Mouse (Mus musculus) embryonic facial prominence, embryonic 14.5 days (tissue): ENCODE data around the gene Sirt4. TPM values are rescaled to one million over a fixed set of nuclear protein-coding genes. Genes with fewer than 3 reads are reported as not detected.

Experiments used
- ATAC-seq: fragments of 200-750 bp; cut with Nextera tagmentation; 2 replicates; pipeline ENCODE4 v1.8.0; 2017; ENCODE audit warnings: low read depth, moderate number of reproducible peaks, moderate TSS enrichment
- DNase-seq: peaks from one replicate; pipeline ENCODE4 v3.0.0-alpha.2; 2015; ENCODE audit warnings: low spot score
- H3K27ac ChIP-seq: fragments of 300-500 bp; sonication (generic); replicated peaks from 2 replicates; pipeline ENCODE4 v1.5.1; 2014; ENCODE audit warnings: low read depth, mild to moderate bottlenecking, low read length, moderate library complexity
- H3K27me3 ChIP-seq: fragments of 300-500 bp; sonication (generic); replicated peaks from 2 replicates; pipeline ENCODE4 v1.6.1; 2014; ENCODE audit warnings: low read length; ENCODE audit not compliant: control insufficient read depth, insufficient read depth
- H3K36me3 ChIP-seq: fragments of 300-500 bp; sonication (generic); 2 replicates; pipeline ENCODE4 v1.6.1; 2014; ENCODE audit warnings: low read length, mixed read lengths; ENCODE audit not compliant: control insufficient read depth, insufficient read depth
- H3K4me1 ChIP-seq: fragments of 300-500 bp; sonication (generic); 2 replicates; pipeline ENCODE4 v1.6.1; 2014; ENCODE audit warnings: antibody characterized with exemption, low read length; ENCODE audit not compliant: control insufficient read depth, insufficient read depth
- H3K4me2 ChIP-seq: fragments of 300-500 bp; sonication (generic); 2 replicates; pipeline ENCODE4 v1.6.1; 2014; ENCODE audit warnings: low read depth, mild to moderate bottlenecking, low read length, moderate library complexity, mixed read lengths
- H3K4me3 ChIP-seq: fragments of 300-500 bp; sonication (generic); 2 replicates; pipeline ENCODE4 v1.5.1; 2014; ENCODE audit warnings: low read depth, mild to moderate bottlenecking, low read length
- H3K9ac ChIP-seq: fragments of 300-500 bp; sonication (generic); 2 replicates; pipeline ENCODE4 v1.6.1; 2014; ENCODE audit warnings: low read depth, mild to moderate bottlenecking, low read length, moderate library complexity, mixed read lengths
- H3K9me3 ChIP-seq: fragments of 300-500 bp; sonication (generic); 2 replicates; pipeline ENCODE4 v1.6.1; 2016; ENCODE audit warnings: low read length; ENCODE audit not compliant: control insufficient read depth
- WGBS: fragments of 180-500 bp; shearing (Covaris S2); extraction: QIAGEN DNeasy Blood & Tissue Kit; methylation state at CpG from one replicate; pipeline ENCODE4 v1.1.7; 2014; 5-methylcytosine and 5-hydroxymethylcytosine counted together
- polyA plus RNA-seq: library from polyadenylated mRNA; unstranded; fragments of >200 nt; fragmentation: Nextera tagmentation; extraction: Ambion mirVana; gene quantifications from 2 replicates; pipeline ENCODE4 v1.2.1, GENCODE M21; 2014

Sirt4 gene
- polyA plus RNA-seq, 1 experiment from 2014 or later = 20.3 TPM

- peak; percentile 22; the same call in 1 of the 2 replicates for ATAC-seq
- H3K36me3 ChIP-seq = peaks cover 74% of the 10 kb centered on the region
Observed at GRCm38 (mm10) chr5:115441205-115441849, 43.2 kb downstream of the Sirt4 start.

GRCm38 (mm10) chr5:115438667-115439066, 45.9 kb downstream of the Sirt4 start:
- ATAC-seq (no peak), DNase-seq (no peak)
- no peak overlapping the region for H3K4me2 ChIP-seq
- no peak overlapping the region for H3K4me3 ChIP-seq
- 0 out of 2 replicates have a peak overlapping the region, but pooled peaks have one; percentile 37 for H3K9ac ChIP-seq
- no peaks in the 10 kb centered on the region for H3K9me3 ChIP-seq
- H3K27ac ChIP-seq = no peak overlapping the region
- H3K36me3 ChIP-seq = peaks cover 64% of the 10 kb centered on the region
- 18% methylated on average over 7 of the region's 7 CpGs for WGBS
- peaks cover 41% of the 10 kb centered on the region for H3K4me1 ChIP-seq
- H3K27me3 ChIP-seq = no peaks in the 10 kb centered on the region

More at GRCm38 (mm10) chr5:115441205-115441849, 43.2 kb downstream of the Sirt4 start:
- H3K27me3 ChIP-seq = no peaks in the 10 kb centered on the region
- no peak overlapping the region for H3K4me2 ChIP-seq
- no peak overlapping the region for H3K4me3 ChIP-seq
- no peak overlapping the region for H3K27ac ChIP-seq
- H3K4me1 ChIP-seq = peaks cover 15% of the 10 kb centered on the region
- no peak overlapping the region for H3K9ac ChIP-seq
- WGBS = 33% methylated on average over 14 of the region's 14 CpGs
- no peaks in the 10 kb centered on the region for H3K9me3 ChIP-seq
- DNase-seq = peak; percentile 90

DNA sequence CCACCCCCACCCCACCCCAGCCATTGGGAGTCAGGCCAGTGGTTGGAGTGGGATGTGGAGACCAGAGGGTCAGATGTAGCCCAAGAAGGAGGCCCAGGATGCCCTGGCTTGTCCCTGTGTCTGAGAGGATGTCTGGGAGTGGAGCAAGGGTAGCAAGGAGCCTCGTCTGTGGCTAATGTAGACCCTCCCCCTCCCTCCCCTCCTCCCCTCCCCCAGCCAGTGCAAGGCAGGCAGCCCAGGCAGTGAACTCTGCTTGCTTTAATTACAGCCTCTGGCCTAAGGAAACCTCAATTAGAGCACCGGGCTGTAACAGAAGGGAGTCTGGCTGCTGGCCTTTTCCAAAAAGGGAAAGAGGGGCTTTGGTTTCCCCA, 46.6 kb downstream of the Sirt4 start:
- Histone ChIP-seq H3K4me3 (no peak overlapping the region), H3K4me2 (peak overlapping the region; percentile 73), H3K9me3 (no peaks in the 10 kb centered on the region), H3K4me1 (peaks cover 41% of the 10 kb centered on the region), H3K9ac (0 out of 2 replicates have a peak overlapping the region, but pooled peaks have one; percentile 26), H3K27me3 (no peaks in the 10 kb centered on the region), H3K36me3 (peaks cover 61% of the 10 kb centered on the region), H3K27ac (peak overlapping the region; percentile 92)
- 7% methylated on average over 2 of the region's 2 CpGs for WGBS
- peak; percentile 1; the same call in 1 of the 2 replicates for ATAC-seq
- peak; percentile 68 for DNase-seq

- Histone ChIP-seq H3K9me3 (no peaks in the 10 kb centered on the region), H3K9ac (peak overlapping the region; percentile 68), H3K27ac (peak overlapping the region; percentile 92), H3K27me3 (no peaks in the 10 kb centered on the region), H3K36me3 (peaks cover 59% of the 10 kb centered on the region), H3K4me3 (no peak overlapping the region), H3K4me1 (peaks cover 41% of the 10 kb centered on the region), H3K4me2 (peak overlapping the region; percentile 73)
- DNase-seq = peak; percentile 17
- no peak; the same call in 1 of the 2 replicates for ATAC-seq
- 33% methylated on average over 7 of the region's 7 CpGs for WGBS
Observed at GRCm38 (mm10) chr5:115437242-115437944, 47.1 kb downstream of the Sirt4 start.

GRCm38 (mm10) chr5:115436421-115437124, 48.0 kb downstream of the Sirt4 start:
- peaks cover 51% of the 10 kb centered on the region for H3K36me3 ChIP-seq
- H3K4me2 ChIP-seq = peak overlapping the region; percentile 73
- WGBS = 4% methylated on average over 10 of the region's 43 CpGs
- no peaks in the 10 kb centered on the region for H3K9me3 ChIP-seq
- ATAC-seq (peak; percentile 93), DNase-seq (peak; percentile 97)
- peaks cover 49% of the 10 kb centered on the region for H3K4me1 ChIP-seq
- H3K4me3 ChIP-seq = peak overlapping the region; percentile 36
- H3K27ac ChIP-seq = peak overlapping the region; percentile 92
- H3K9ac ChIP-seq = peak overlapping the region; percentile 68
- no peaks in the 10 kb centered on the region for H3K27me3 ChIP-seq

- Histone ChIP-seq H3K9me3 (no peaks in the 10 kb centered on the region), H3K27me3 (no peaks in the 10 kb centered on the region), H3K4me1 (peaks cover 56% of the 10 kb centered on the region), H3K9ac (peak overlapping the region; percentile 68), H3K4me3 (peak overlapping the region; percentile 36), H3K4me2 (peak overlapping the region; percentile 73), H3K36me3 (peaks cover 47% of the 10 kb centered on the region), H3K27ac (peak overlapping the region; percentile 92)
- ATAC-seq (no peak), DNase-seq (peak; percentile 55)
- 16% methylated on average over 8 of the region's 8 CpGs for WGBS
Observed at GRCm38 (mm10) chr5:115435755-115436379, 48.7 kb downstream of the Sirt4 start.

DNA sequence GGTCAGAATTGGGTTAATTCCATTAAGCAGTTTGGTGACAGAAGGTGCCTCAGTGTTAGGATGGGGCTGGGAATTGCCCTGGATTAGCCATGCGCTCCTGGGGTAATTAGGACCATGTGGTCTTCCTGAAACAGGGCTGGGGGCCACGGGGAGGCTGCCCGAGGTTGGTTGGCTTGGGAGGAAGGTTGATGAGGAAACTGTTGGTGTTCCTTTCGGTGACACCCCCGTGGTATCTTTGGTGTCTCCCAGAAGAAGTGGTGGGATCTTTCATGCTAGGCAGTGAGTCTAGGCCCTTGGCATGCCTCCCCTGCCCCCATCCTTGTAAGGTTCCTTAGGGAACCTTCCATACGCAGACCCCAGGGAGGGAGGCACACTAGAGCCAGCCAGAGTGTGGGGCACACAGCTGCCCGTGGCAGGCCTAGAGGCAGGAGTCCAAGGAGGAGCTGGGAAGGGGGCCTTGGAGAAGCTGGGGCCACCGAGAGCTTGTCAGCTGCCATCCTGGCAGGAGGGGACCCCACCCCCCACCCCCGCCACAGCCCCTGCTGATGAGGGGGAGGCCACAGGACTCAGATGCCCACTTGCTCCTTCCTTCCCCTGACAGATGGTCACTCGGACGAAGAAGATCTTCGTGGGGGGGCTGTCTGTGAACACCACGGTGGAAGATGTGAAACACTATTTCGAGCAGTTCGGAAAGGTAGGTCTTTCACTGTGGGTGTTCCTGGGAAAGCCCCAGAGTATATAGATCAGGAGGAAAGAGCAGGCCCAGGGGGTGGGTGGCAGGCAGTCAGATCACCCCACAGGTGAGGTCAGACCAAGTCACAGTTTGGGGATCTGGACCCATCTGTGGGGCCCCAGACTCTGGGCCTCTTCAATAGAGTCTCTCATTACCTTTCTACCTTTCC, 49.4 kb downstream of the Sirt4 start:
- 25% methylated on average over 15 of the region's 15 CpGs for WGBS

More for the DNA sequence above, 49.4 kb downstream of the Sirt4 start:
- H3K27me3 ChIP-seq = no peaks in the 10 kb centered on the region
- no peak overlapping the region; the same call in 1 of the 2 replicates for H3K4me3 ChIP-seq
- peak overlapping the region; percentile 68 for H3K9ac ChIP-seq
- peaks cover 42% of the 10 kb centered on the region for H3K36me3 ChIP-seq
- H3K9me3 ChIP-seq = no peaks in the 10 kb centered on the region
- H3K4me2 ChIP-seq = peak overlapping the region; percentile 73
- DNase-seq (no peak), ATAC-seq (no peak)
- H3K4me1 ChIP-seq = peaks cover 56% of the 10 kb centered on the region
- H3K27ac ChIP-seq = peak overlapping the region; percentile 92
